Mouse (Mus musculus) heart, postnatal 0 days (tissue): ENCODE measurements at regions not wholly inside any gene's neighbourhood (a gene's known extent, or its start where the extent isn't known, plus 50 kb on each side); places are given as distances from the start of the nearest gene placed in this dataset.

Experiments used
- ATAC-seq: fragments of 200-750 bp; cut with Nextera tagmentation; 2 replicates; pipeline ENCODE4 v1.8.0; 2017; ENCODE audit warnings: low read depth, moderate number of reproducible peaks, moderate library complexity; ENCODE audit not compliant: insufficient read depth
- DNase-seq: peaks from one replicate; pipeline ENCODE4 v3.0.0-alpha.2; 2016; ENCODE audit warnings: low spot score
- H3K27ac ChIP-seq: fragments of 300-500 bp; sonication (generic); 2 replicates; pipeline ENCODE4 v1.5.1; 2014; ENCODE audit warnings: low read depth, mild to moderate bottlenecking
- H3K27me3 ChIP-seq: fragments of 300-500 bp; sonication (generic); 2 replicates; pipeline ENCODE4 v1.6.1; 2014; ENCODE audit warnings: low read length, mixed read lengths; ENCODE audit not compliant: control insufficient read depth, insufficient read depth
- H3K36me3 ChIP-seq: fragments of 300-500 bp; sonication (generic); replicated peaks from 2 replicates; pipeline ENCODE4 v1.6.1; 2014; ENCODE audit warnings: low read length, mixed read lengths; ENCODE audit not compliant: control insufficient read depth, insufficient read depth
- H3K4me1 ChIP-seq: fragments of 300-500 bp; sonication (generic); 2 replicates; pipeline ENCODE4 v1.6.1; 2014; ENCODE audit warnings: antibody characterized with exemption; ENCODE audit not compliant: control insufficient read depth, insufficient read depth
- H3K4me2 ChIP-seq: fragments of 300-500 bp; sonication (generic); 2 replicates; pipeline ENCODE4 v1.6.1; 2014; ENCODE audit warnings: low read depth, mild to moderate bottlenecking, low read length, moderate library complexity
- H3K4me3 ChIP-seq: fragments of 300-500 bp; sonication (generic); 2 replicates; pipeline ENCODE4 v1.5.1; 2014; ENCODE audit warnings: low read depth, low read length
- H3K9ac ChIP-seq: fragments of 300-500 bp; sonication (generic); replicated peaks from 2 replicates; pipeline ENCODE4 v1.6.1; 2014; ENCODE audit warnings: low read depth, low read length, mixed read lengths
- H3K9me3 ChIP-seq: fragments of 300-500 bp; sonication (generic); replicated peaks from 2 replicates; pipeline ENCODE4 v1.6.1; 2016; ENCODE audit warnings: low read length; ENCODE audit not compliant: control insufficient read depth
- CTCF ChIP-seq: IDR thresholded peaks from 2 replicates; pipeline ENCODE4 v1.5.1; 2016; ENCODE audit warnings: antibody characterized with exemption, control low read depth, low read depth
- EP300 ChIP-seq: IDR thresholded peaks from 2 replicates; pipeline ENCODE4 v1.6.1; 2016; ENCODE audit warnings: antibody characterized with exemption, low read depth
- WGBS: fragments of 180-500 bp; shearing (Covaris S2); extraction: QIAGEN DNeasy Blood & Tissue Kit; methylation state at CpG from one replicate; pipeline ENCODE4 v1.1.7; 2014; 5-methylcytosine and 5-hydroxymethylcytosine counted together

DNA sequence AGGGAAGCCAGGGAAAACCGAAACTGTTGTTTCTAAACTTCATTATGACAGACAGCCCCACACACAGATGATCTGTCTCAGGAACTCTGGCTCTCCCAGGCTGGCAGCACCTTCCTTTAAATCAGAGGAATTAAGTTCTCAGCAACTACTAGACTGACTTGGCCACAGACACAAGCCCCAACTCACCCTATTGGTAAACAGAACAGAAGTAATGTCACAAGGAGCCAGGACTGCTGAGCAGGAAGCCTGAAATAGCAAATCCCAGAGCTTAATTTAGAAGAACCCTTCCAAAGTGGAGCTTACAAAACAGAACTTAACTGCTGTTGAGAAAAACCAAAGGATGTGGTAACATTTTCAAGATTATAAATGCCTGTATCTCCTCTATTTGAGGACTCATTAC lies 174.8 kb downstream of the Nfkbiz start:
- Histone ChIP-seq H3K4me2 (no peak overlapping the region), H3K9ac (no peak overlapping the region), H3K36me3 (no peaks in the 10 kb centered on the region), H3K9me3 (no peaks in the 10 kb centered on the region), H3K4me1 (no peaks in the 10 kb centered on the region), H3K27me3 (no peaks in the 10 kb centered on the region), H3K4me3 (no peak overlapping the region), H3K27ac (no peak overlapping the region)
- DNase-seq (no peak), ATAC-seq (no peak)
- TF ChIP-seq EP300 = no peak
- TF ChIP-seq CTCF = no peak
- WGBS = 78% methylated on average over 1 of the region's 1 CpGs

DNA sequence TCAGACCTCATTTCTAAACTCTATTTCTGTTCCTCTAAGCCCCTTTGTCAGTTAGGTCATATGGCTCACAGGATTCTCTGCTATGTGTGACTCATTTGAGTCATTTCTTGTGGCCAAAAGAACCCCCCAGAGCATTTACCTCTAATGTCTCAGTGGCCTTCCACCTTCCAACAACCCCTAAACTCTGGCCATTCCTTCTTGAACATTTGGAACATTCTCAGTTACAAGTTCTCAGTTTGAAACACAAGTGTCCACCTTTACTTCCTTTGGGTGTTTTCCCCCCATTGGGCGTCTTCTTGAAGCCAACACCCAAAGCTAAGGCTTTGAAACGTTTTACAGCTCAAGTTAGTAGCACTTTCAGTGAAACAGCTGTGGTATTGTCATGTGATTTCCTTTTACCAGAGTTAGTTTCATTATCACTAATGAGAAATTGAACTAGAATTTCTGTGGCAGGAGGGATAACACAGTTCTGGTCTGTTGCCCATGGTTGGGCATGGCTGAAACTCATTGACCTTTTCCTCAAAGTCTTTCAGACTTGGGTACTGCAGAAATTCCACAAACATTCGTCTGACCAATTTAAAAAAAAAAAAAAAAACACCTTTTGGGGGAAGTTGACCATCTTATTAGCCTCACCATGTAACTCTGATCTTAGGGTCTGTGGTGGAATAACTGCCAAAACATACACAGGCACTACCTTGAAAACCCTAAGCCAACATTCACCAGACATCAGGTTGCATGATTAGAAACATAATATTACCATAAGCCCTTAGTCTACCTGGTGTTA lies 201.8 kb downstream of the Nfkbiz start:
- no peak overlapping the region for H3K4me2 ChIP-seq
- H3K36me3 ChIP-seq = no peaks in the 10 kb centered on the region
- DNase-seq (no peak), ATAC-seq (no peak)
- no peaks in the 10 kb centered on the region for H3K27me3 ChIP-seq
- H3K4me3 ChIP-seq = no peak overlapping the region
- H3K4me1 ChIP-seq = no peaks in the 10 kb centered on the region
- no peak overlapping the region for H3K27ac ChIP-seq
- no peak overlapping the region for H3K9ac ChIP-seq
- TF ChIP-seq EP300 = no peak
- no peak for TF ChIP-seq CTCF
- WGBS = 47% methylated on average over 3 of the region's 3 CpGs
- H3K9me3 ChIP-seq = no peaks in the 10 kb centered on the region

DNA sequence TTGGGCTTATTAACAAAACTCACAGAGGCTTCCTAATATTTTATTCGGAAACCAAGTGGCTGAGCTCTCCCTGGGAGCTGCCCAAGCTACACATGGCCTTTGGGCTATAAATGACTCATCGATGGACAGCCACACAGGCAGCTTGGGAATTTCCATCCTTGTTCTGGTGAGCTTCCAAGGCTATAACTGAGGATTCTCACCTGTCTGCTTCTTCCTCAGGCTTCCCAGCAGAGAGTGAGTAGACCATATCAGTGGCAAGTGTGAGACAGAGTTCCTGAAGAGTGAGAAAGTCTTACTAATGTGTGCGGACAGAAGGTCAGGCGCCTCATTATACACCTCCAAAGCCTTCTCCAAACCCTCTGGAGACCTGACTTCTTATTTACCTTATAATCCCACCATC lies 202.5 kb downstream of the Nfkbiz start:
- TF ChIP-seq EP300 = no peak
- TF ChIP-seq CTCF = no peak
- ATAC-seq = no peak
- DNase-seq = no peak
- Histone ChIP-seq H3K36me3 (no peaks in the 10 kb centered on the region), H3K4me3 (no peak overlapping the region), H3K9ac (no peak overlapping the region), H3K4me2 (no peak overlapping the region), H3K27ac (no peak overlapping the region), H3K9me3 (no peaks in the 10 kb centered on the region), H3K4me1 (no peaks in the 10 kb centered on the region), H3K27me3 (no peaks in the 10 kb centered on the region)
- WGBS = 78% methylated on average over 4 of the region's 4 CpGs

DNA sequence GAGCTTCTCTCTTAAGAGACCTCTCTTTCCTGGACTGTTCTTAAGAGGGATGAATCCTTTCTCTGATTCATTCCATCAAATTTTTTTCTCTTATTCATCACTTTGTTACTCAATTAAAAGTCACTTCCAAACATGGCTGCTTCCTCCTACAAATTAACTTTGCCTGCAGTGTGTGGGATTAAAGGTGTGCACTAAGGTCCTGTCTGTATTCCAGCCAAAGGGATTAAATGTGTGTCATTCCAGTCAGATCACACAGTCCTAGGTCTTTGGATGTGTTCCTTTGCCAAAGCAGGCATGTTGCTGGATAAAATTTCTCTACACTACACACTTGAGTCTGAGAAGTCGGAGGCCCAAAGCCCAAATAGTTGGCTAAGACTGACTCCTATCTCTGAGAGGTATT lies 204.0 kb downstream of the Nfkbiz start:
- ATAC-seq (no peak), DNase-seq (no peak)
- TF ChIP-seq EP300 (no peak), CTCF (no peak)
- Histone ChIP-seq H3K9me3 (no peaks in the 10 kb centered on the region), H3K27me3 (no peaks in the 10 kb centered on the region), H3K4me2 (no peak overlapping the region), H3K4me3 (no peak overlapping the region), H3K9ac (no peak overlapping the region), H3K27ac (no peak overlapping the region), H3K4me1 (no peaks in the 10 kb centered on the region), H3K36me3 (no peaks in the 10 kb centered on the region)
- WGBS = 60% methylated on average over 1 of the region's 1 CpGs

DNA sequence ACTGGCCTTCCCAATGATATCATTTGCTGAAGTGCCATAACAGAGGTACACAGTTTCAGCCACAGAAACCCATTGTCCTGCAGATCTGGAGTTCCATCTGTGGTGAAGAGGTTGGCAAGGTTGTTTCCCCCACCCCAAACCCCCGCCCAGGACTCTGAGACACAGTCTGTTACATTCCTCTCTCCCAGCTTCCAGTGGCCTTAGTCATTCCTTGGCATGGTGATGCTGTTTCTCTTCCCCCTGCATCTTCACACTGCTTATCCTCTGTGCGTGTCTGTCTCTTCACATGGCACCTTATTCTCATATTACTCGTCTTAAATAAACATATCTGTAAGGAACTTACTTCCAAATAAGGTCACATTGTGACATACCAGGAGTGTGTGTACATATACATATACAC lies 206.5 kb downstream of the Nfkbiz start:
- no peak overlapping the region for H3K4me3 ChIP-seq
- H3K9ac ChIP-seq = no peak overlapping the region
- WGBS = 39% methylated on average over 3 of the region's 3 CpGs
- no peaks in the 10 kb centered on the region for H3K36me3 ChIP-seq
- ATAC-seq (no peak), DNase-seq (no peak)
- H3K27ac ChIP-seq = no peak overlapping the region
- H3K9me3 ChIP-seq = no peaks in the 10 kb centered on the region
- H3K27me3 ChIP-seq = no peaks in the 10 kb centered on the region
- H3K4me1 ChIP-seq = no peaks in the 10 kb centered on the region
- no peak for TF ChIP-seq EP300
- no peak overlapping the region for H3K4me2 ChIP-seq

DNA sequence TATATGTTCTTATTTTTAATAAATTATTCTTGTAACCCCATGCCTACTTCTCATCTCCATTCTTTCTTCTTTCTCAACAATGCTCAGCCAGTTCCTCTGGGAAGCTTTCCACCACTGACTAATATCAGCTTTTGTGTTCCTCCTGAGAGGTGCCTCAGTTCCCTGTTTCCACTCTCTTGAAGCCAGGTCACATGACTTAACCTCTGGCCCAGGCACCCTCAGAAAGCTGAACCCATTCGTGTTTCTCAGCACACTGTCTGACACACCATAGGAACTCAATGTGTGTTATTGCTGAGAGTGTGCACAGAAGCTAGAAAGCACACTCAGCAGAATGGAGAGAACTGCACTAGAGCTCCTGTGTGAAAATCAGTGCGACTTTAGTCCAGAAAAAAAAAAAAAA lies 207.1 kb downstream of the Nfkbiz start:
- WGBS = 65% methylated on average over 2 of the region's 2 CpGs
- no peak for TF ChIP-seq CTCF
- no peak for TF ChIP-seq EP300
- ATAC-seq = no peak

More for the DNA sequence above, 207.1 kb downstream of the Nfkbiz start:
- Histone ChIP-seq H3K4me2 (no peak overlapping the region), H3K4me1 (no peaks in the 10 kb centered on the region), H3K9me3 (no peaks in the 10 kb centered on the region), H3K36me3 (no peaks in the 10 kb centered on the region), H3K9ac (no peak overlapping the region), H3K4me3 (no peak overlapping the region), H3K27ac (no peak overlapping the region), H3K27me3 (no peaks in the 10 kb centered on the region)
- DNase-seq = no peak
